Mouse (Mus musculus) lung, adult 2 months (tissue): ENCODE data around the gene Fam32a. TPM values are rescaled to one million over a fixed set of nuclear protein-coding genes. Genes with fewer than 3 reads are reported as not detected.

ENCODE experiments used
- DNase-seq: peaks from one replicate; pipeline ENCODE4 v3.0.0; 2022
- H3K4me1 ChIP-seq: fragments of 200-500 bp; 2 replicates; pipeline ENCODE4 v1.6.1; 2011; ENCODE audit warnings: low read length; ENCODE audit not compliant: control insufficient read depth, insufficient read depth
- H3K4me3 ChIP-seq: fragments of 200-500 bp; replicated peaks from 2 replicates; pipeline ENCODE3; 2011; ENCODE audit warnings: low read depth, mild to moderate bottlenecking, control low read depth, low read length; ENCODE audit errors: extremely low read depth
- CTCF ChIP-seq: fragments of 200-500 bp; IDR thresholded peaks from 2 replicates; pipeline ENCODE4 v1.5.1; 2011; ENCODE audit warnings: mild to moderate bottlenecking, low read length, control low read depth; ENCODE audit not compliant: insufficient read depth
- POLR2A ChIP-seq: fragments of 200-500 bp; IDR thresholded peaks from 2 replicates; pipeline ENCODE4 v1.6.1; 2011; ENCODE audit warnings: low read depth, mild to moderate bottlenecking, control low read depth, low read length, borderline replicate concordance; ENCODE audit errors: extremely low read depth
- WGBS: fragments of 180-500 bp; shearing (Covaris S2); methylation state at CpG from one replicate; pipeline ENCODE4 v1.1.7; 2018; 5-methylcytosine and 5-hydroxymethylcytosine counted together
- polyA plus RNA-seq: library from polyadenylated mRNA; depleted of rRNA; stranded (reverse); fragments of >200 nt; gene quantifications from 2 replicates; pipeline ENCODE4 v1.2.3, GENCODE M21; 2012; rRNA removed

The Fam32a gene
- polyA plus RNA-seq, 1 experiment: 50.0 TPM

GRCm38 (mm10) chr8:72271691-72272090 is 52.2 kb downstream of the Fam32a start:
- no peak for DNase-seq
- Histone ChIP-seq H3K4me3 (no peak overlapping the region), H3K4me1 (peaks cover 26% of the 10 kb centered on the region)
- TF ChIP-seq CTCF: no peak
- no peak for TF ChIP-seq POLR2A
- 49% methylated on average over 3 of the region's 3 CpGs for WGBS

- Histone ChIP-seq H3K4me3 (no peak overlapping the region), H3K4me1 (peaks cover 26% of the 10 kb centered on the region)
- WGBS: 11% methylated on average over 3 of the region's 3 CpGs
- DNase-seq: peak; percentile 72
- peak; percentile 79 for TF ChIP-seq CTCF
- no peak for TF ChIP-seq POLR2A
These were observed 52.8 kb downstream of the Fam32a start for GRCm38 (mm10) chr8:72272361-72272760.

GRCm38 (mm10) chr8:72273111-72273770 is 53.7 kb downstream of the Fam32a start:
- Histone ChIP-seq H3K4me1 (peaks cover 19% of the 10 kb centered on the region), H3K4me3 (no peak overlapping the region)
- TF ChIP-seq CTCF: no peak
- no peak for TF ChIP-seq POLR2A
- DNase-seq: no peak
- 88% methylated on average over 1 of the region's 1 CpGs for WGBS

GRCm38 (mm10) chr8:72273807-72274206 is 54.3 kb downstream of the Fam32a start:
- TF ChIP-seq CTCF: no peak
- no peak for TF ChIP-seq POLR2A
- DNase-seq: no peak
- peaks cover 16% of the 10 kb centered on the region for H3K4me1 ChIP-seq
- 65% methylated on average over 5 of the region's 5 CpGs for WGBS
- no peak overlapping the region for H3K4me3 ChIP-seq

Other genes with a start within 250 kb of the Fam32a start
- 18.2 and 26.4 TPM in 2 replicates for gene Cyp4f18, start 210.1 kb upstream of the Fam32a start, polyA plus RNA-seq
- not detected in 2 replicates for gene Olfr372, start 178.5 kb upstream of the Fam32a start, polyA plus RNA-seq
- gene Olfr373, start 136.6 kb upstream of the Fam32a start, polyA plus RNA-seq: not detected in 2 replicates
- gene Olfr374, start 112.7 kb upstream of the Fam32a start, polyA plus RNA-seq: not detected in 2 replicates
- gene Tpm4, start 84.8 kb upstream of the Fam32a start, polyA plus RNA-seq: 139 and 170 TPM in 2 replicates
- 39.1 and 67.4 TPM in 2 replicates for gene Rab8a, start 58.5 kb upstream of the Fam32a start, polyA plus RNA-seq
- gene Hsh2d, start 30.1 kb upstream of the Fam32a start, polyA plus RNA-seq: 1.6 and 1.8 TPM in 2 replicates
- gene Cib3, start 6.9 kb upstream of the Fam32a start, polyA plus RNA-seq: 0.25 TPM in 1 of 2 replicates, not detected in the other
- not detected in 2 replicates for gene Gm11034, start 6.1 kb upstream of the Fam32a start, polyA plus RNA-seq
- 67.5 and 78.6 TPM in 2 replicates for gene Ap1m1, start 20.3 kb downstream of the Fam32a start, polyA plus RNA-seq
- gene Gm10282, start 85.5 kb downstream of the Fam32a start, polyA plus RNA-seq: 0.53 and 1.8 TPM in 2 replicates
- gene Klf2, start 99.3 kb downstream of the Fam32a start, polyA plus RNA-seq: 144 and 340 TPM in 2 replicates
- gene Eps15l1, start 201.7 kb downstream of the Fam32a start, polyA plus RNA-seq: 35.5 and 48.3 TPM in 2 replicates
- 0.49 and 0.51 TPM in 2 replicates for gene Calr3, start 224.1 kb downstream of the Fam32a start, polyA plus RNA-seq
- gene 1700030K09Rik, start 224.2 kb downstream of the Fam32a start, polyA plus RNA-seq: 6.4 and 8.7 TPM in 2 replicates